In the genomic region with DNA sequence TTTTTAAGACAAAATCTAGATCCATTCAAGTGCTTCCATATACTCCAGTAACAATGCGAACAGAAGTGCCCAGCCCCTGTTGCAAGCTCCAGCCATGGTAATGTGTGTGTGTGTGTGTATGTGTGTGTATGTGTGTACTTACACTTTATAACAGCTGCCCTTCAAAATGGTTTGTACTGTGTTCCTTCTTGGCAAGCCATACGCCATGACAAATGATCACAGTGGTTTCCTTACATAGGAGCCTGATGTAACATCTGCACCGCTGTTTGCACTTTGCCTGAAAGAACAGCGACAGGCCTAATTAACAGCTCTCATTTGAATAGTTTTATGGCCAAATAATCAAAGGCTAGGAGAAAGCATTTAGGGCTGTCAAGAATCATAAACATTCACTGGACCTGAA, we compare ENCODE assay signal across 12 mouse cellular contexts. TPM values are rescaled to one million over a fixed set of nuclear protein-coding genes. Genes with fewer than 3 reads are reported as not detected.
DNase-seq lines count a peak whose midpoint lies in the region; ATAC-seq lines count a peak whose summit lies in the region.
"Had no signal": no experiment of that assay in that cellular context is flagged by ENCODE, and none has a peak within 500 bp of the region (broad histone marks: within the 10 kb centered on the region; RNA-seq: fewer than 3 reads in every experiment).

No protein-coding gene starts in this region.

- no peaks in the 10 kb centered on the region for H3K36me3 ChIP-seq in heart, embryonic 14.5 days (ENCODE audit: control insufficient read depth, insufficient read depth, low read length)
- no peaks in the 10 kb centered on the region for H3K36me3 ChIP-seq in hindbrain, embryonic 14.5 days (replicated peaks; ENCODE audit: control insufficient read depth, insufficient read depth)
- no peaks in the 10 kb centered on the region for H3K36me3 ChIP-seq in midbrain, embryonic 13.5 days

- H3K9ac ChIP-seq in heart, embryonic 14.5 days (ENCODE audit: low read length) = no peak overlapping the region
- H3K9ac ChIP-seq in hindbrain, embryonic 14.5 days = no peak overlapping the region
- H3K9ac ChIP-seq in midbrain, embryonic 13.5 days (replicated peaks) = no peak overlapping the region

- no peaks in the 10 kb centered on the region; the same call in 1 of the 2 replicates for H3K27me3 ChIP-seq in heart, embryonic 14.5 days (ENCODE audit: control insufficient read depth, insufficient read depth, low read length)
- no peaks in the 10 kb centered on the region for H3K27me3 ChIP-seq in hindbrain, embryonic 14.5 days (ENCODE audit: control insufficient read depth, insufficient read depth, low read length)
- peaks cover 10% of the 10 kb centered on the region; the same call in 1 of the 2 replicates for H3K27me3 ChIP-seq in midbrain, embryonic 13.5 days

- no peak for DNase-seq in heart, postnatal 36 days
- peak; percentile 17 for DNase-seq in R1 (ENCODE audit: low read depth, low spot score)
- peak; percentile 28 for DNase-seq in hindbrain, embryonic 14.5 days (ENCODE audit: low spot score)
- no peak for DNase-seq in natural killer cell, adult 2 months (ENCODE audit: low spot score in 2 of 2)
- no peak for DNase-seq in urinary bladder, postnatal 10 days (ENCODE audit: low spot score)

- peak overlapping the region; percentile 98 for H3K4me2 ChIP-seq in heart, embryonic 14.5 days (ENCODE audit: low read length)
- peak overlapping the region; percentile 98 for H3K4me2 ChIP-seq in hindbrain, embryonic 14.5 days (replicated peaks)
- H3K4me2 ChIP-seq in midbrain, embryonic 13.5 days (replicated peaks) = peak overlapping the region; percentile 92

- WGBS in heart, embryonic 14.5 days = 76% methylated on average over 4 of the region's 4 CpGs
- WGBS in hindbrain, embryonic 14.5 days = 58% methylated on average over 4 of the region's 4 CpGs
- 76% methylated on average over 4 of the region's 4 CpGs for WGBS in midbrain, embryonic 13.5 days

- H3K4me1 ChIP-seq in heart, embryonic 14.5 days (ENCODE audit: control insufficient read depth in 2 of 2, insufficient read depth in 2 of 2, low read length in 2 of 2) = peaks cover 2 to 4% of the 10 kb centered on the region in 2 experiments; a peak in 1 of 4 replicates
- 0 out of 2 replicates have a peak, but pooled peaks cover 3% of the 10 kb centered on the region for H3K4me1 ChIP-seq in hindbrain, embryonic 14.5 days (replicated peaks; ENCODE audit: control insufficient read depth, insufficient read depth, low read length)
- H3K4me1 ChIP-seq in midbrain, embryonic 13.5 days (replicated peaks) = 0 out of 2 replicates have a peak, but pooled peaks cover 3% of the 10 kb centered on the region

- no peak overlapping the region for H3K27ac ChIP-seq in heart, embryonic 14.5 days (replicated peaks in 1 of 2; ENCODE audit: control insufficient read depth in 1 of 2, insufficient read depth in 1 of 2, low read depth in 2 of 2, low read length in 2 of 2)
- no peak overlapping the region for H3K27ac ChIP-seq in hindbrain, embryonic 14.5 days
- H3K27ac ChIP-seq in midbrain, embryonic 13.5 days = no peak overlapping the region
- H3K27ac ChIP-seq: macrophage had no signal

- no peak for ATAC-seq in heart, embryonic 14.5 days (ENCODE audit: insufficient number of reproducible peaks, insufficient read depth, low FRiP score, low read depth)
- ATAC-seq in hindbrain, embryonic 14.5 days (ENCODE audit: low FRiP score) = no peak; the same call in 1 of the 2 replicates
- no peak for ATAC-seq in midbrain, embryonic 13.5 days
- ATAC-seq in CD4-positive, CD25-positive, alpha-beta regulatory T cell, adult 4 months = no peak

- H3K4me3 ChIP-seq in heart, embryonic 14.5 days (ENCODE audit: control insufficient read depth in 1 of 2, insufficient read depth in 1 of 2, low read depth in 1 of 2, low read length in 2 of 2) = peak overlapping the region in 1 of 2 experiments; percentile 65; a peak in 1 of 4 replicates
- H3K4me3 ChIP-seq in hindbrain, embryonic 14.5 days (replicated peaks; ENCODE audit: low read length) = peak overlapping the region; percentile 57
- peak overlapping the region; percentile 62 for H3K4me3 ChIP-seq in midbrain, embryonic 13.5 days (replicated peaks)

- no peaks in the 10 kb centered on the region for H3K9me3 ChIP-seq in heart, embryonic 14.5 days (ENCODE audit: control insufficient read depth, low read length)
- no peaks in the 10 kb centered on the region for H3K9me3 ChIP-seq in hindbrain, embryonic 14.5 days (ENCODE audit: control insufficient read depth, low read length)
- H3K9me3 ChIP-seq in midbrain, embryonic 13.5 days = no peaks in the 10 kb centered on the region

- intact Hi-C loops in heart, postnatal 36 days (cut with DNase I) = loop anchor here (5.0 kb wide), 3 partner anchors 42 to 67 kb away; no protein-coding TSS in a partner anchor

RNA-seq across cellular contexts. Expression of a gene that starts 1.0 kb away (rescaled TPM):
- 0.26 TPM in 1 of 2 replicates, not detected in the other for polyA plus RNA-seq in heart, embryonic 14.5 days (2014; fragmentation: Nextera tagmentation; extraction: Ambion mirVana)
- total RNA-seq in heart, postnatal 36 days (2021) = not detected
- polyA plus RNA-seq in hindbrain, embryonic 14.5 days (2014; fragmentation: Nextera tagmentation; extraction: Ambion mirVana) = 0.41 and 0.50 TPM in 2 replicates
- 0.17 and 0.28 TPM in 2 replicates for polyA plus RNA-seq in midbrain, embryonic 13.5 days (2015; fragmentation: Nextera tagmentation; extraction: Ambion mirVana)
- polyA plus RNA-seq in CD4-positive, CD25-positive, alpha-beta regulatory T cell, adult 4 months (2017; shearing (Covaris generic)) = not detected
- total RNA-seq: adrenal gland, adult 18-20 months; hematopoietic stem cell, adult 5-6 weeks had no signal
- polyA plus RNA-seq: macrophage had no signal

RNA-seq across cellular contexts. Expression of a gene that starts 25.6 kb away (rescaled TPM):
- polyA plus RNA-seq in heart, embryonic 14.5 days (2014; fragmentation: Nextera tagmentation; extraction: Ambion mirVana) = 0.76 and 1.6 TPM in 2 replicates
- total RNA-seq in heart, postnatal 36 days (2021) = 1 to 10 TPM; 5.2 to 8.0 TPM
- 0.38 and 0.52 TPM in 2 replicates for polyA plus RNA-seq in hindbrain, embryonic 14.5 days (2014; fragmentation: Nextera tagmentation; extraction: Ambion mirVana)
- polyA plus RNA-seq in midbrain, embryonic 13.5 days (2015; fragmentation: Nextera tagmentation; extraction: Ambion mirVana) = 0.09 TPM in 1 of 2 replicates, not detected in the other
- polyA plus RNA-seq in CD4-positive, CD25-positive, alpha-beta regulatory T cell, adult 4 months (2017; shearing (Covaris generic)) = not detected
- total RNA-seq: hematopoietic stem cell, adult 5-6 weeks had no signal
- polyA plus RNA-seq: embryonic facial prominence, embryonic 11.5 days had no signal

RNA-seq across cellular contexts. Expression of a gene that starts 37.4 kb away (rescaled TPM):
- polyA plus RNA-seq in heart, embryonic 14.5 days (2014; fragmentation: Nextera tagmentation; extraction: Ambion mirVana) = 9.9 and 10.6 TPM in 2 replicates
- 10 to 100 TPM; 36.1 to 52.1 TPM for total RNA-seq in heart, postnatal 36 days (2021)
- polyA plus RNA-seq in hindbrain, embryonic 14.5 days (2014; fragmentation: Nextera tagmentation; extraction: Ambion mirVana) = 2.7 and 3.9 TPM in 2 replicates
- 1.9 and 2.3 TPM in 2 replicates for polyA plus RNA-seq in midbrain, embryonic 13.5 days (2015; fragmentation: Nextera tagmentation; extraction: Ambion mirVana)
- 10 to 100 TPM in 1 of 2 experiments, 1 to 10 TPM in 1; 9.4 to 18.2 TPM for polyA plus RNA-seq in CD4-positive, CD25-positive, alpha-beta regulatory T cell, adult 4 months (2017; shearing (Covaris generic))

Comparison
In these comparisons a context has a peak if more than half of its experiments do, and no peak if none do; other contexts are left out.
1. DNase-seq: peak in R1 (single experiment) and hindbrain, embryonic 14.5 days (single experiment); none in heart, postnatal 36 days (0 of 2), natural killer cell, adult 2 months (0 of 2) and urinary bladder, postnatal 10 days (single experiment).
2. Peak in every context shown above with its lines, with median percentiles within 50 percentile points of each other: H3K4me2 ChIP-seq.